Mouse (Mus musculus) megakaryocyte progenitor cell, adult 5-6 weeks (primary cell): ENCODE measurements around the gene Pnpla7. TPM values are rescaled to one million over a fixed set of nuclear protein-coding genes. Genes with fewer than 3 reads are reported as not detected.

Experiments
- ATAC-seq: replicated peaks from 2 replicates; pipeline ENCODE4 v1.8.0; 2016; ENCODE audit warnings: mild to moderate bottlenecking, moderate TSS enrichment, inconsistent platforms; ENCODE audit not compliant: poor library complexity
- total RNA-seq, 2 experiments: library from RNA; stranded (forward) in 1 of 2; stranded (reverse) in 1 of 2; fragments of 157-497, 149-512 nt in 1 of 2; fragments of 200-1000 nt in 1 of 2; gene quantifications; 2 replicates each; pipeline versions ENCODE4 v1.2.3 to v1.2.4; 2015 to 2017

The Pnpla7 gene
- total RNA-seq, 2 experiments from 2014 or later = 28.4 to 30.4 TPM

DNA sequence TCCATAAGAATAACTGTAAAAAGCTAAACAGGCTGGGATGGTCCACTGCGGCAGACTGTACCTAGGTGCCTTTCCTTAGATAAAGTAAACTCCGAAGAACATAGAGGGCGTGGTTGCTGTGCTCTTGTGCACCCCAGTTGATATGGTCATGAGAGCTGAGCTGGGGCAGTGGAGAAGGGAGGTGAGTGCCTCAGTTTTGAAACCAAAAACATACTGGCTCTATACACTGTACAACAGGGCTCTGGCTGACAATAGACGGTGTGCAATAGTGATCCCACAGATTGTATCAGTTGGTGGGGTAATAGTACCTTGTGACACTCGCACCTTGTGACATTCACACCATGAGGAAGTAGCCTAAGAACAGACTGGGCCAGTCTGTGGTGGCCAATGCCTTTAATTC, 1.1 kb downstream of the Pnpla7 start:
- peak; percentile 23 for ATAC-seq

DNA sequence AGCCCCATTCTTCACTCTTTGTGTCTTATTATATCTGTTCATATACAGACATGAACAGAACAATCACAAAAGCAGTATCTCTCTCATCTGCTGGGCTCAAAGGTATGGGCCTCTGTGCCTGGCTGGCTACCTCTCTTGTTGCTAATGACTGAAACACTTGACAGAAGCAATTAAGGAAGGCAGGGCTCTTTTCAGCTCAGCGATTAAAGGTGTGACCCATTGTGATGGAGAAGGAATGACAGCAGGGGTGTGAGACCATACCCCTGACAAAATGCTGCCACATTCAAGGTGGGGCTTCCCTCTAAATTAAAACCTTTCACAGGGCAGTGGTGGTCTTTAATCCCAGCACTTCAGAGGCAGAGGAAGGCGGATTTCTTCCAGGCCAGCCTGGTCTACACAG, 11.9 kb downstream of the Pnpla7 start:
- no peak for ATAC-seq

DNA sequence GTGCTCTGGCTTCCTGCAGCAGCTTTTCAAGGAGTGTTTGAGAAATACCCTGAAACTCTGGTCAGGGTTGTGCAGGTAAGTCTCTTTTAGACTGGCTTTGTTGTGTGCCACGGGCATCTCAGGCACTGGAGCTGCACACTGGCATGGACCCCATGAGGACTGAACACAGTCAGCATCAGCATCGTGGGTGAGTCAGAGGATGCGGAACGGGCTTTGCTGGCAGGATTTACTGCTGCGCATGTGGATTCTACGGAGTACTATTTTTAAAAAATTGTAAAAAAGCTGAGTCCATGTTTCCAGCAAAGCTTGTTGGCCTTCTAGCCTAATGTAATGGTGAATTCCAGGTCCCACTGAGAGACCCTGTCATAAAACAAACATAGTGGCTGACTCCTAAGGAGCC, 19.5 kb downstream of the Pnpla7 start:
- ATAC-seq = no peak

DNA sequence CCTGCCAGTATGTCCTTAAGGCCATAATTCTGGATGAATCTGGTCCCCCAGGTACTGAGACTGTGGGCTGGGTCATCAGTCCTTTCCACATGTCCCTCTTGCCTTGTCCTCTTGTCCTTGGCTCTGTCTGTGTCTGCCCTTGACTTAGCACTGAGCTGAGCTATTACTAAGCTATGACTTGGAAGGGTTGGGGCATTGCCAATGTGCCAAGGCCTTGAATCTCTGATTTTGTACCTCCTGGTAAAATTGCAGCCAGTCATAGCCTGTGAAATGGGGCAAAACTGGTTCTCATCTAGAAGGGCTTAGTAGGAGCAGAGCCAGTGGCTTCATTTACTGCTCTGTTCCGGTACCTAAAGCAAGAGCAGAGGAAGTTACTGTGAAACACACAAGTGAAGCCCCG, 20.6 kb downstream of the Pnpla7 start:
- no peak for ATAC-seq

DNA sequence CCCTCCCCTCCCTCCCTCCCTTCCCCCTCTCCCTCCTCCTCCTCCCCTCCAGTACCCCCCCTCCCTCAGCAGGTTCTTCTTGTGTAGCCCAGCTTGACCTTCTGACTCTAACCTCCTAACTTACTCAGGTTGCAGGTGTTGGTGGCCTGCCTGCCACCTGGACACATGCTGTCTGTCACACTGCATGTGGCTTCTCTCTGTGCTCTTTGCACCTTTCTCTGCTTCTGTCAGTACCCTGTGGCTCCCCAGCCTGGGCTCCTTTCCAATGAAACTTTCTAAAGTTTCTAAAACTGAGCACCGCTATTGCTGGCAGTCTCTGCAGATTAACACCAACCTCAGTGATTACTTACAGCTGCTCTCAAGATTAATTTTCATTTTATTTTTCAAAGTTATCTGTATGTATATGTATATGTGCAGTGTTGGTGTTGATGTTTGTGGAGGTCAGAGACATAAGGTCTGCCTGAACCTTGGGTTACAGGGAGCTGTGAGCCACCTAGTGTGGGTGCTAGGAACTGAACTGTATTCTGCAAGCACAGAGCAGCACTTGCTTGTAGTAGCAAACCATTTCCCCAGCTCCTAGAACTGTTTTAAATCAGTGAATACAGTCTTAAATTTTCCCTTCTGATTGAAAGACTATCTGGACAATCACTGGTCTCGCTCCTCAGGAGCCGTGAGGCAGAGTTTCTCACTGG, 24.9 kb downstream of the Pnpla7 start:
- peak; percentile 77 for ATAC-seq

DNA sequence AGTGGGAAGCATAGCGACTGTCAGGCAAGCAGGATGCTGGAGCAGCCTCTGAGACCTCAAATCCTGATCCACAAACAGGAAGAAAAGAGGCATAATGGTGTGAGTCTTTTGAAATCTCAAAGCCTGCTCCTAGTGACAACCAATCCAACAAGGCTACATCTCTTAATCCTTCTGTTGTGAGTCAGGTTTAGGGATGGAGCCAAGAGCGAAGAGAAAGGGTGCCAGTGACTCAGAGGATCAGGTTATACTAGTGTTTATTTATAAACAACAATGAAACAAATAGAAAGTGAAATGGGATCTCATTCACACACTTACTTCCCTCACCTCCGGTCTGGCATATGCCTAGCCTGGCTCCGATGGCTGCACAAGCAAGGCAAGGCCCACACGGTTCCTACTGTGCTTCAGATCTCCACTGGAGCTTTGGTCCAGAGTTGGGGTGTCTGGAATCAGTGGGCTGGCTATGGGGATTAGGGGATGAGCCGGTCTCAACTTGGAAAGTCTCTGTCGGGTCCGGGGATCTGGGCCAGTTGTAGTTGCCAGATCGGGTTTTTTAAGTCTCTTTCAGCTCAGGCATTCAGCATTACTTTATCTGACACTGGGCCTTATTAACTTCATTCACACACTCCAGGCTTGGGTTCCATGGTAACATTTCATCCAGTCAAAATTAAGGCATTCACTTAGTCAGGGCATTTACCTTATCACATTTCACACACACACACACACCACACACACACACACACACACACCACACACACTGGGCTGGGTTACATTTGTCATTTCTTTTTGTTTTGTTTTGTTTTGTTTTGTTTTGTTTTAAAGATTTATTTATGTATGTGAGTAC, 28.3 kb downstream of the Pnpla7 start:
- ATAC-seq = no peak

DNA sequence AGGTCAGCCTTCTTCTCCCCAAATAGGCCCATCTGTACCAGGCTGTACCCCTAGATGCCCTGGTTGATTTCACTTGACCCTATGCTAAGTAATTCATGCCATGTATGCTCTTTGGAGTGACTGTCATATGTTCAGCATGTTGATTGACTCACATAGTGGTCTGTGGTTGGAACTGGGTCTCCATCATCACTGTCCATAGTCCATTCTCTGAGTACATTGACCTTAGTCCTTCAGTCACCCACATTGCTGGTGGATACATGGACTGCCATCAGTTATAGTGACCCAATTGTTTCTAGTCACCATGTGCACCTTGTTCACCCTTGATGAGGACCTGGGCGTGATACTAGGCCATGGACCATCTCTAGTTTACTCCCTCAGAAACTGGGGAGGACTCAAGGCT, 30.9 kb downstream of the Pnpla7 start:
- no peak for ATAC-seq

DNA sequence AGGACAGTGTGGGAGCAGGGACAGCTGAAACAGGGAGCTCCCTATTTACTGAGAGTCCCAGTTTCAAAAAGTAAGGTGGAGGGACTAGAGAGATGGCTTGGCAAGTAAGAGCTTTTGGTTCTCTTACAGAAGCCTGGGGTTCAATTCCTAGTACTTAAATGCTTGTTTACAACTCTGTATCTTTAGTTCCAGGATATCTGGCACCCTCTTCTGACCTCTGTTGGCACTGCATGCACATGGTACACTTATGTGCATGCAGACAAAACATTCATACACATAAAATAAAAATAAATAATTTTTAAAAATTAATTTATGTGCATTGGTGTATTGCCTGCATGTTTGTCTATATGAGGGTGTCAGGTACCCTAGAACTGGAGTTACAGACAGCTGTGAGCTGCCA, 32.4 kb downstream of the Pnpla7 start:
- ATAC-seq = 0 out of 2 replicates have a peak, but pooled peaks have one; percentile 46

DNA sequence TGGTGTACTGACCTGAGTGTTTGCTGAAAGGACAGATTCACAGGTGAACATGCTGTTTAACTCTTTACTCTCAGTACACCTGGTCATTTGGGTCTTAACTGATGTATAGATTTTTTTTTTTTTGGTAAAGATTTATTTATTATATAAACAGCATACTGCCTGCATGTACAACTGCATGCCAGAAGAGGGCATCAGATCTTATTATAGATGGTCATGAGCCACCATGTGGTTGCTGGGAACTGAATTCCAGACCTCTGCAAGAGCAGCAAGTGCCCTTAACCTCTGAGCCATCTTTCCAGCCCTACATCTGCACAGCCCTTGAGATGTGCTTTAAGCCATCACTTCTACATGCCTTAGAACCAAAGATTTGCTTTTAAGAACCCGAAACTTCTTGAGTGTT, 46.8 kb downstream of the Pnpla7 start:
- ATAC-seq = no peak

DNA sequence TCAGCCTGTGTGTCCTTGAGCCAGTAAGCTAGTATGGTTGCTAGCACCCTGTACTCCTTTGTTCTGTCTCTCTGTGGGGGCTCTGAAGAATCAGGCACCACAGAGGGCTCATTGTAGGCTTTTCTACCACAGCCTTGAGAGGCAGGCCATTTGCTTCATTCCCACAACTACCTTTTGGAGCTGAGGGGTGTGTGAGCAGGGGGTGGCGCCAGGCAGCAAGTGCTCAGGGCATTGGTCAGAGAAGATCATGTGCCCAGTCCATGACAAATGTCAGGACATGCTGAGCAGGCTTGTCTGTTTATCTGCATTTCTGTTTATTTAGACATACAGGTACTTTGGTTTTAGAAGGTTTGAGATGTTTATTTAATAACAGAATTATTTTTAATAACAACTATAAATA, 49.3 kb downstream of the Pnpla7 start:
- no peak for ATAC-seq

DNA sequence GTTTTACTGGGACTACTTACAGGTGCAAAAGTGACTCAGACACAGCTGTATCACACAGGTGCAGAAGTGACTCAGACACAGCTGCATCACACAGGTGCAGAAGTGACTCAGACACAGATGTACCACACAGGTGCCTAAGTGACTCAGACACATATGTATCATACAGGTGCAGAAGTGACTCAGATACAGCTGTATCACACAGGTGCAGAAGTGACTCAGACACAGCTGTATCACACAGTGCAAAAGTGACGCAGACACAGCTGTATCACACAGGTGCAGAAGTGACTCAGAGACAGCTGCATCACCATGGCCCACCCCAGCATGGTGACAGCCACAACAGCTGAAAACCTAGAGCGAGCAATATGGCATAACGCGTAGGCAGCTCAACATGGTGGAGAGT, 59.2 kb downstream of the Pnpla7 start:
- no peak for ATAC-seq

DNA sequence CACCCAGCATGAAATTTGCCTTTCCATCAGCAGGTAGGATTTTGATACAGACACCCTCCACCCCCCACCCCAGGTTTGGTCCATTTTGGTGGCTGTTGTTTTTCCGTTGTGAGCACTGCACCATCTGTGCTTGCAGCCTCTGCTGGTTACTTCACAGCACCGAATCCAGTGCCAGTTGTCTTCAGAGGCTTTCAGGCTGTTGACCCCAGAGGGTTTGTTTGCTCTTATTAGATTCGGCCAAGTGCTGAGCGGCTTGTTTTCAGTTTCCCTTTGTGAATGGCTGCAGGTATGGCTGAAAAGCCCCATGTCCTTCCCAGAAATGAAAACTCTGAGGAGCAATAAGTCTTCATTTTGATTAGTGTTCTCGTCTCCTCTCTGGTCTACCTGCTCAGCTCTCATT, 64.3 kb downstream of the Pnpla7 start:
- no peak for ATAC-seq

DNA sequence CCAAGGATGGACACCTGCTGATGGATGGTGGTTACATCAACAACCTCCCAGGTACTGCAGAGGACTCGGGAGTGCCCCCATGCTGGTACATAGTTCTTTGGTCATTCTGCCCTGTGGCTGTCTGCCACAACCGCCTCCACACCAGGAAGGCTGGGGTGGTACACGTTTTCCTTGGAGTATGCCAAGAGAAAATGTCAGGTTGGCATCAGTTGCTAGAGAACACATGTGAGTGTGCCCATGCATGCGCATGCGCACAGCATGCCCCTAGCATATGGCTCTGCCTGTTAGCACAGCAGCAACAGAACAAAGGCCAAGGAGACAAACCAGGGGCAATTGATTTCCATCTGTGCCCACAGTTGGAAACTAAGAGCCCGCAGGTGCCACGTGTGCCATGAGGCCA, 75.1 kb downstream of the Pnpla7 start:
- ATAC-seq = no peak

DNA sequence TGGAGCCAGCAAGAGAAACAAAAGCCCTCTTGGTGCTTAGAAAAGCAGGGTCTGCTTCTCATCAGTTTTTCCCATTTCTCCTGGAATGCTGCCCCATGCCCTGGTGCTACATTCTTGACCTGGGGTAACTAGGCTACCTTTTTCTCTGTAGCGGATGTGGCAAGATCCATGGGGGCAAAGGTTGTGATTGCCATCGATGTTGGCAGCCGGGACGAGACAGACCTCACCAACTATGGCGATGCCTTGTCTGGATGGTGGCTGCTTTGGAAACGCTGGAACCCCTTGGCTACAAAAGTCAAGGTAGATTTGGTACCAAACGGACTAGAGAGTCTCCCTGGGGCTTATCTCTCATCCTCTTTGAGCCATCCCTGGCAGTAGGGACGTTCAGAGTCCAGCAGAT, 75.6 kb downstream of the Pnpla7 start:
- ATAC-seq = no peak

DNA sequence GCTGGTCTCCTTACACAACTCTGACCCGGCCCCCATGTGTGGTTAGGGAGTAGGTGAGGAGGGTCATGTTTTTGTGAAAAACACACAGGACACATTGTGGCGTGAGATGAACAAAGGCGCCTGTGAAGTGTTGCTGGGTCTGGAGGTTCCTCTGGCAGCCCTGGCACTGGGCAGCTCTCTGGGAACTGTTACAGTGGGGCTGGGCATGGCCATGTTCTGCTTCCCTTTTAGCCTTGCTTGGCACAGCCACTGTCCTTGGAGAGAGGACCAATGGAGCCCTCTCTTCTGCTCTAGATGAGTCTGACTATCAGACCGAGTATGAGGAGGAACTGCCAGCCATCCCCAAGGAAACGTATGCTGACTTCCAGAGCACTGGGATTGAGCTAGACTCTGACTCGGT, 77.3 kb downstream of the Pnpla7 start:
- ATAC-seq = no peak

DNA sequence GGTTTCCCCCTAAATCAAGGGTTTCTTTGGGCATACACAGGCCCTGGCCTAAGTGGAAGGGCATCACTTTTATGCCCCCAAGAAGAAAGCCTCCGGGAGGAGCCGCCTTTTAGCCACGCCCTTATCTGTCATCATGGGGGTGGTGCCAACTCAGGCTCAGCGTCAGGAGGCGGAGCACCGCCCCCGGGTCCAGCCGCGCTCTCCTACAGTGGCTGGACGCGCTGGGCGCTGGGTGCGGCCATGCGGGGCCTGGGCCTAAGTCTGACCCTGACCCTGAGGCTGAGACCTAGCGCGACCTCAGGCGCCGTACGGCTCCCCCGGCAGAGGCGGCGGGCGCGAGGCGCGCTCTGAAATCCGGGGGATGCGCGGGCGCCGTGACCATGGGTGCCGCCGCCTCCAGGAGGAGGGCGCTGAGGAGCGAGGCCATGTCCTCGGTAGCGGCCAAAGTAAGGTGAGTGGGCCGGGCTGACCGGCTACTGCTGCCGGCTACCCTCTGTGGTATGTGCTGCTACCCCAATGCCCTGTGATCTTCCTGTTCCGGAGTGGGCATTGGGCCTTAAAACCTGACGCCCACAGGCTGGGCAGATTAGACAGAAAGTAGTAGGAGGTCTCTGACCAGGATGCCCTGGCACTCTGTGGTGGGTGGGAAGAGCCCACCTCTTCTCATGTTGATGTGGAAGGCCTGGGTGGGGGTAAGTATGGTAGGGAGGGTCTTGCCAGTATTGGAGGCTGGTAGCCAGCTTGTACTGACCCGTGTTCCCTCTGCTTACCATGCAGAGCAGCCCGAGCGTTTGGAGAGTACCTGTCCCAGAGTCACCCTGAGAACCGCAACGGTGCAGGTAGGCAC, 78.6 kb downstream of the Pnpla7 start, which contains the start of gene Nsmf:
Nsmf (plus strand) TSS at position 135 of the 847 bp plus-strand sequence.
- peak; percentile 89 for ATAC-seq

DNA sequence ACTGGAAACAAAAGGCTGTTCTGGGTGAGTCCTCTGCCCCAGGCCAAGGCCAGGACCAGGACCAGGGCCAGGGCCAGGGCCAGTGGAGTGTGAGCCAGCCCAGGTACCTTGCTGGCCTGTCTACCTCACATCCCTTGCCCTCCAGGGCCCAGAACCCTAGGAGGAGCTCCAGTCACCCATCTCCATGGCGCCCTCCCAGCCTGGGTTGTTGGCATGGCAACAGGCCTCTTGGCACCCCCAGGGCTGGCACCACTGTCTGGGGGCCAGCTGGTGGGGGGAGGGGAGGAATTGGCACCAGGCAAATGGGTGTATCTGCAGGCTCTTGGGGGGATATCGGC, 79.2 kb downstream of the Pnpla7 start:
- ATAC-seq = peak; percentile 20

DNA sequence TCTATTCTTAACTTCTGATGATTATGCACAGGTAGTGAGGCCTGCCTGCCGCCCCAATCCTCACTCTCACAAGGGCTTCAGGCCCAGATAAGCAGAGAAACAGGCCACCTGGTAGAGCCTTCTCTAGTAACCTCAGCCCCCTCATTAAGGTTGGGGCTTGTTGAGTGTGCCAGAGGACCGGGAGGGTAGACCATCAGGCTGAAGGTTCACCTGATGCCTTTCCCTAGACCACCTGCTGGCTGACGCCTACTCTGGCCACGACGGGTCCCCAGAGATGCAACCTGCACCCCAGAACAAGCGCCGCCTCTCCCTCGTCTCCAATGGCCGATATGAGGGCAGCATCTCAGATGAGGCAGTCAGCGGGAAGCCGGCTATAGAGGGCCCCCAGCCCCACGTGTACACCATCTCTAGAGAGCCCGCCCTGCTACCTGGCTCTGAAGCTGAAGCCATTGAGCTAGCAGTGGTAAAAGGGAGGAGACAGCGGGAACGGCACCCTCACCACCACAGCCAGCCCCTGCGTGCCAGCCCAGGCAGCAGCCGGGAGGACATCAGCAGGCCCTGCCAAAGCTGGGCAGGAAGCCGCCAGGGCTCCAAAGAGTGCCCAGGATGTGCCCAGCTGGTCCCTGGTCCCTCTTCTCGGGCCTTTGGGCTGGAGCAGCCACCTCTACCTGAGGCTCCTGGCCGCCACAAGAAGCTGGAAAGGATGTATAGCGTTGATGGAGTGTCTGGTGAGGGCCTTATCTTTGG, 79.7 kb downstream of the Pnpla7 start:
- ATAC-seq = no peak

DNA sequence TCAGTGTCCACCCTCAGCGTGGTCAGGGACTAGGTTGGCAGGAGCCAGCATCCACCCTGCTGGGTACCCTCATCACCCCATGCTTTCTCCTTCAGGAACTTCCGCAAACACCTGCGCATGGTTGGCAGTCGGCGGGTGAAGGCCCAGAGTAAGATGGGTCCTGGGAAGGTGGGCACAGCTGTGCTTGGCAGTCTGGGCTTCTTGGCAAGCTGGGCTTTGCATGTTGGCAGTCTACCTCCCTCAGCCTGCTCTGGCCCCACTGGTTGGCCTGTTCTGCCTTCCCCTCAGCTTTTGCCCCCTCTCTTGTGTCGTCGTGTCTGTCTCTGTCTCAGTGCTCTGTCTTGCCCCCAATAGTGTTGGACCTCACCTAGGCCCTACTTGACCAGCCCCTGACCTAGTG, 83.1 kb downstream of the Pnpla7 start:
- no peak for ATAC-seq

DNA sequence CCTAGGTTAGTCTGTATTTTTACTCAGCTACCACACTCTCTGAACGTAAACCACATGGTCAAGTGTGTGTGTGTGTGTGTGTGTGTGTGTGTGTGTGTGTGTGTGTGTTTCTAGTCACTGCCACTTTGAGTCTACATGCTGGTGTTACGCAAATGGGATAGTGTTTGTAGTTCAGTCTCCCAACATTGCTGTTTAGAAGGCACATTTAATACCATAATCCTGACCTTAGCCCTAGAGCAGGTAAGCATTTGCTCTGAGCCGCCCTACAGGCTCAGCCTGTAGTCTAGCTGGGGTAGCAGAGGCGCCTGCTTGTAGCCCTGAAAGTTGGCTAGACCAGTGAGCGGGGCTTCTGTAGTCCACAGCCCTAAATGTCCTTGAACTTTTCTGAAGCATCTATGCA, 87.7 kb downstream of the Pnpla7 start:
- ATAC-seq = no peak

DNA sequence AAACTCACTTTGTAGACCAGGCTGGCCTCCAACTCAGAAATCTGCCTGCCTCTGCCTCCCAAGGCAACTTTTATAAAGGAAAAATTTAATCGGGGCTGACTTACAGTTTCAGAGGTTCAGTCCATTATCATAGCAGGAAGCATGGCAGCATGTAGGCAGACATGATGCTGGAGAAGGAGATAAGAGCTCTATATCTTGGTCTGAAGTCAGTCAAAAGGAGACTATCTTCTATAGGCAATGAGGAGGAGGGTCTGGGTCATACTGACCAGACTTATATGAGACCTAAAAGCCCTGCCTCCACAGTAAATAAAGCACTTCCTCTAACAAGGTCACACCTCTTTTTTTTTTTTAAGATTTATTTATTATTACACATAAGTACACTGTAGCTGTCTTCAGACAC, 88.5 kb downstream of the Pnpla7 start:
- no peak for ATAC-seq
